Mouse (Mus musculus): ENCODE results near the gene Btnl2.

DNA sequence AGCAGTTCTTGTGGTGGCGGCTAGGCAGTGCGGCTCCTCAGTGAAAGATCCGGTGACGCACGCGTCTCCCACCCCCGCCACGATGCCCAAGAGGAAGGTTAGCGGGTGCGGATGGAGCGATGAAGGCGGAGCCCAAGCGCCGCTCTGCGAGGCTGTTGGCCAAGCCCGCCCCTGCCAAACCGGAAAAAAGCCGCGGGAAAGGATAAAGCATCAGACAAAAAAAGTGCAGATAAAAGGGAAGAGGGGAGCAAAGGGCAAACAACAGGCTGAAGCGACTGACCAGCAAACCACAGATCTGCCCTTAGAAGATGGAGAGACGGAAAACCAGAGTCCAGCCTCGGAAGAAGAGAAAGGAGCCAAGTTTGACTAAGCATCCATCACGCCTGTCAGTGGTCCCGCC lies 37.7 kb downstream of the Btnl2 start:
- TF ChIP-seq POLR2A (IDR thresholded peaks at IDR 0.05; ENCODE audit: control insufficient read depth, low read depth, low read length) (no peak), CTCF (IDR thresholded peaks at IDR 0.05; ENCODE audit: control insufficient read depth, insufficient read depth, insufficient replicate concordance, low read depth, low read length) (no peak)

Measured in testis, adult 2 months (tissue).